Mouse (Mus musculus) urinary bladder, adult 18-20 months (tissue): ENCODE data around the gene Pias1.
"Not testable (repeated sequence)": the region's sequence is repeated elsewhere in the genome, so short reads cannot be mapped to it uniquely, and the experiment has no call there.

Experiments
- DNase-seq, 2 experiments: peaks; one replicate each; pipeline ENCODE4 v3.0.0; 2022; ENCODE audit warnings: low spot score in 2 of 2, mixed read lengths in 2 of 2

Pias1 gene

GRCm38 (mm10) chr9:62940966-62941365 lies 46.8 kb downstream of the Pias1 start:
- no peak for DNase-seq

GRCm38 (mm10) chr9:62935854-62936253 lies 51.9 kb downstream of the Pias1 start:
- no peak for DNase-seq

- DNase-seq, result no peak
Observed at GRCm38 (mm10) chr9:62934700-62935400, 52.9 kb downstream of the Pias1 start.

GRCm38 (mm10) chr9:62932575-62933339 lies 55.0 kb downstream of the Pias1 start:
- no peak for DNase-seq

- DNase-seq, result no peak
Observed at GRCm38 (mm10) chr9:62924886-62925610, 62.7 kb downstream of the Pias1 start.

- DNase-seq, result no peak
Observed at GRCm38 (mm10) chr9:62920877-62921276, 66.8 kb downstream of the Pias1 start.

GRCm38 (mm10) chr9:62917059-62917458 lies 70.7 kb downstream of the Pias1 start:
- DNase-seq, result no peak

- no peak for DNase-seq
Observed at GRCm38 (mm10) chr9:62913390-62914069, 74.2 kb downstream of the Pias1 start.

- no peak for DNase-seq
Observed at GRCm38 (mm10) chr9:62905039-62905438, 82.7 kb downstream of the Pias1 start.

GRCm38 (mm10) chr9:62903841-62904240 lies 83.9 kb downstream of the Pias1 start:
- no peak for DNase-seq

GRCm38 (mm10) chr9:62901736-62902135 lies 86.0 kb downstream of the Pias1 start:
- no peak for DNase-seq

GRCm38 (mm10) chr9:62894486-62894885 lies 93.2 kb downstream of the Pias1 start:
- no peak for DNase-seq

- DNase-seq, result peak in 1 of 2 experiments; percentile 11
Observed at GRCm38 (mm10) chr9:62881871-62882270, 105.9 kb downstream of the Pias1 start.

GRCm38 (mm10) chr9:62877825-62878224 lies 109.9 kb downstream of the Pias1 start:
- no peak for DNase-seq

- DNase-seq, result no peak
Observed at GRCm38 (mm10) chr9:62876966-62877616, 110.6 kb downstream of the Pias1 start.

- DNase-seq, result no peak
Observed at GRCm38 (mm10) chr9:62870728-62871127, 117.0 kb downstream of the Pias1 start.

- DNase-seq, result not testable (repeated sequence)
Observed at GRCm38 (mm10) chr9:62869236-62869635, 118.5 kb downstream of the Pias1 start.

GRCm38 (mm10) chr9:62860866-62861265 lies 126.9 kb downstream of the Pias1 start:
- DNase-seq, result no peak

- not testable (repeated sequence) for DNase-seq
Observed at GRCm38 (mm10) chr9:62860102-62860501, 127.6 kb downstream of the Pias1 start.

GRCm38 (mm10) chr9:62858266-62859019 lies 129.3 kb downstream of the Pias1 start:
- DNase-seq, result no peak
